Mouse (Mus musculus) bone marrow, adult 2 months (tissue): ENCODE data around the gene Stag2. TPM values are rescaled to one million over a fixed set of nuclear protein-coding genes. Genes with fewer than 3 reads are reported as not detected.

Experiments used
- H3K27ac ChIP-seq: fragments of 200-500 bp; 2 replicates; pipeline ENCODE4 v1.5.1; 2012; ENCODE audit warnings: low read depth, mild to moderate bottlenecking, control low read depth, inconsistent platforms, low read length; ENCODE audit not compliant: control insufficient read depth, poor library complexity, insufficient read depth
- H3K4me1 ChIP-seq: fragments of 200-500 bp; 2 replicates; pipeline ENCODE4 v1.6.1; 2011; ENCODE audit warnings: low read length; ENCODE audit not compliant: control insufficient read depth, insufficient read depth
- H3K4me3 ChIP-seq: fragments of 200-500 bp; replicated peaks from 2 replicates; pipeline ENCODE3; 2011; ENCODE audit warnings: mild to moderate bottlenecking, low read depth, low read length, control low read depth; ENCODE audit not compliant: control insufficient read depth
- CTCF ChIP-seq: fragments of 200-500 bp; IDR thresholded peaks from 2 replicates; pipeline ENCODE4 v1.5.1; 2011; ENCODE audit warnings: low read length, control low read depth; ENCODE audit not compliant: control insufficient read depth, insufficient read depth
- POLR2A ChIP-seq: fragments of 200-500 bp; IDR thresholded peaks from 2 replicates; pipeline ENCODE4 v1.6.1; 2011; ENCODE audit warnings: low read depth, mild to moderate bottlenecking, control low read depth, low read length, borderline replicate concordance; ENCODE audit not compliant: control insufficient read depth
- WGBS: fragments of 180-500 bp; shearing (Covaris S2); methylation state at CpG from one replicate; pipeline ENCODE4 v1.1.7; 2018; 5-methylcytosine and 5-hydroxymethylcytosine counted together
- polyA plus RNA-seq: library from polyadenylated mRNA; stranded (reverse); fragments of >200 nt; gene quantifications from 2 replicates; pipeline ENCODE4 v1.2.4, GENCODE M21; 2011; ENCODE audit warnings: low replicate concordance; ENCODE audit not compliant: missing spikeins, insufficient read depth, insufficient read length

Stag2 gene
- polyA plus RNA-seq, 1 experiment, result 44.4 TPM

DNA sequence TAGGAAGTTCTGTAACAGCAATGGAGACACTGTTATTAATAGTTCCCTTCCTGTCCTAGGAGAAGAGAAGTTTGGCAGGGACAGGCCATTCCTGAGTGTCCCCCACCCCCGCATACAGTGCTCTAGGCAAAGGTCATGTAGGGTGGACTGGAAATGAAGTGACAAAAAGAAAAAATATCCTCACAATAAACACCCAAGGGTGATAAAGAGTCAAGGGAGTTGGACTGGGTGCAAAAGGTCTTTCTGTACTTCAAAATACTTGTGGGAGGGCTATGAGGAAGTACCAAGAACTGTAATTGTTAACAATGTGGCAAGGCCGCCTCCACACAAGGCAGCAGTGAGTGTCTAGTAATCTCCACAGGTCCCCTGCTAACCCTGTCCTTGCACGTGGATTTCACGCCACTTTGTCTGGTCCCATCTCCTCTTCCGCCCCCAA lies 1.1 kb upstream of the Stag2 start:
- no peak for TF ChIP-seq POLR2A
- TF ChIP-seq CTCF, result no peak
- 19% methylated on average over 5 of the region's 5 CpGs for WGBS
- Histone ChIP-seq H3K4me3 (peak overlapping the region; percentile 28), H3K27ac (peak overlapping the region; percentile 70), H3K4me1 (no peaks in the 10 kb centered on the region; the same call in 1 of the 2 replicates)

DNA sequence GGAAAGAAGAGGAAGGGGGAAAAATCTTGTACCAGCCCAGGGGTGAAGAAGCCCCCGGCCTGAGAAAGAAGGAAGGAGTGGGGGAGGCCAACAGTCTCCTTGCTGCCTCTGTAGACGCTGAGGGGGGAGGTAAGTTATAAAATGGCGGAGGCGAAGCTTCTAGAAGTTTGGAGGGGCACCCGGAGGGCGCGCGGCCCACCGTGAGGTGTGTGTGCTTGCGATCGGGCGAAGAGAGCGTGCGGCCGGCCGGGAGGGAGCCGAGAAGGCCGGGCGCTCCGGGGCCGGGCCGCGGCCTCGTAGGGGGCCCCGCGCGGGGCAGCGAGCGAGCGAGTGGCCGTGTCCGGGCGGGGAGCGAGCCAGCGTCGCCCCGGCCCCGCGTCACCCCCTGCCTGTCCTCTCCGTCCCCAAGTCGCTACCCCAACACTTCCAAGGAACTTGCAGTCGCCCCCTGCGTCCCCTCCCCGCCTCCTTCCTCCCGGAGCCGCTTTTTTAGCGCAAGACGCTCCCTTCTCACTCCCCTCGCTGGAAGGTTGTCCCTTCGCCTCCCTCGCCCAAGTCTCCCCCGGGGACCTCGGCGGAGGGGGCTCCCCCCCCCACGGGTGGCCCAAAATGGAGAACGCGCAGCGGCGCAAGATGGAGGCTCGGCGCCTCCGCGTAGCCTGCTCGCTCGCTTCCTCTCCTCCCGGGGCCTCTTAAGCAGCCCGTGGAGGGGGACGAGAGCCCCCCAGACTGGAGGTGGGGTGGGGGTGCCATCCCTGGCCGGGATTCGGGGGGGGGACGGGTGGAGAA lies 634 bp downstream of the Stag2 start:
- H3K27ac ChIP-seq, result peak overlapping the region; percentile 99
- TF ChIP-seq POLR2A, result peak; percentile 56; the same call in 1 of the 2 replicates
- no peak for TF ChIP-seq CTCF
- 18% methylated on average over 52 of the region's 71 CpGs for WGBS
- H3K4me3 ChIP-seq, result peak overlapping the region; percentile 84
- no peaks in the 10 kb centered on the region; the same call in 1 of the 2 replicates for H3K4me1 ChIP-seq

DNA sequence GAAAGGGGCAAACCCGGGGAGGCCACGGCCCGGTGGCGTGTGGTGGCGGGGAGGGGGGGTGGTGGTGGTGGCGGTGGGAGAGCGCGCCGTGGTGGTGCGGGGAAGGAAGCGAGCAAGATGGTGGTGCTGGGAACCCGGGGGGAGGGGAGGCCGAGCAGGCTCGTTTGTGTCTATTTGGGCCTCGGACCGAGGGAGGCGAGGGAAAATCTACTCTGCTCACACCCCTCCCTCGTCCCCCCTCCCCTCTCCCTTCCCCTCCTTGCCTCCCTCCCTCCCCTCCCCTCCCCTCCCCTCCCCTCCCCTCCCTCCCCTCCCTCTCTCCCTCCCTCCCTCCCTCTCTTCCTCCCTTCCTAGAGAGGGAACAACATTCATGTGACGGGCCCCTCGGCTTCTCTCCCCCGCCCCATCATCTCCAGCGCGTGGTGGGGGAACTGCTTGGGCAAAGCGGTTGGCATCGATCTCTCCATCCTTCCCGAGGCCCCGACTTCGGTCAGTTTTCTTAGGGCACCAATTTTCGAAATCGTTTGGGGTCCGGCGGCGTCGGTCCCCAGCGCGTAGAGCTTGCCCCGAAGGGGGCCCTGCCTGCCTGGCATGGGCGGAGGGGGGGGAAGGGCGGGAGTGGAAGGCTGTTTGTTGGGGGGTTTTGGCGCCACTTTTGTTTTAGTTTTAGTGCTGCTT lies 1.4 kb downstream of the Stag2 start:
- Histone ChIP-seq H3K4me3 (peak overlapping the region; percentile 93), H3K27ac (peak overlapping the region; percentile 99), H3K4me1 (no peaks in the 10 kb centered on the region; the same call in 1 of the 2 replicates)
- WGBS, result 4% methylated on average over 24 of the region's 40 CpGs
- no peak for TF ChIP-seq POLR2A

DNA sequence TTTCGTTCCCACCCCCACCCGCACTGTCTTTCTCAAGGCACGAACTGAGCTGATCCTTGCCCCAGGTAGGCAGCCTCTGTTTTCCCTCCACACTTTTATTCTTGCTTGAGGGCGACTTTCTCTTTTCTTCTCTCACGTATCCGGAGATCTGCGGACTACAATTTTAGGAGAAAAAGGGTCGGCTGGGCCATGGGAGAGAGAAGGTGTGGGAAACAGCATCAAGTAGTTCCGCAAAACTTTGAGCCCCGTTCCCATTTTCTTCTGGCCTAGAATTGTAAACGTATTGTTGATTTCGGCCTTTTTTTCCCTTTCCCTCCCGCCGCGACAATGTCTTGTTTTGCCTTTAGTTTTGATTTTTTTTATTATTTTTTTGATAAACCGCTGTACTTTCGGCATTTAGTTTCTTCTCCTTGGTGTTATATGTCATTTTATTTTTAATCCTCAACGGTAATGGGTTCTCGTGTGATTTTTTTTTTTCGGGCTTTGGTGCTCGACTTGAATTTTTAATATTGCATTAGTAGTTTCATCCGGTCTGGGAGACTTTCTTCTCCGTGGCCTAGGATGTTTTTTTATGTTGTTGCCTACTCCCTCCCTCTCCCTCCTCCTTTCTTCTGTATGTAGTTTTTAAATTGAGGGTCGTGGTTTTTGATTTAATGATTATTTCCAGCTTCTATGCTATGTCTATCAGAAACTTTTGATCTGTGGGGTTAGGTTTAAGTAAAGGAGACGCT lies 2.1 kb downstream of the Stag2 start:
- TF ChIP-seq POLR2A, result no peak
- TF ChIP-seq CTCF, result no peak
- WGBS, result 7% methylated on average over 25 of the region's 25 CpGs
- H3K4me3 ChIP-seq, result peak overlapping the region; percentile 93
- H3K4me1 ChIP-seq, result no peaks in the 10 kb centered on the region; the same call in 1 of the 2 replicates
- peak overlapping the region; percentile 93 for H3K27ac ChIP-seq

DNA sequence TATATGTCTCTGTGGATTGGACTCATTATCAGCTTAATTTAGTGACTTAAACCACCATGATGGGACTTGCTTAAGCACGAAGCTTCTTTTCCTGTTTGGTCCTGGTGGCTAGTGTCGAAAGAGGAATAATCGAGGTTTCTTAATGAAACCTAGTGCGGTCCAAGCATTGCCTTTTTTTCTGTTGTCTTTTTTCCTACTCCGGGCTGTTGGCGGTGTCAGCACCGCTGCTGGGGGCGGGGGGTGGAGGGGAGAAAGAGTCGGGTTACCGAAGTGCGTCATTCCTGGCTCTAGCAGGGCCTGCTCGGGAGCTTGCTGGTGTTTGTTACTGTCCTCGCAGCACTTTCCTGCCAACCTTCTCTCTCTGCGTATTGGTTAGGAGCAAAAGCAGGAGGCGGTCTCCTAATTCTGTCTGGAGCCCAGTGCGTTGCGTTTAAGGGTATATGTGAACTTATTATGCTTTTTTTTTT lies 2.8 kb downstream of the Stag2 start:
- H3K4me3 ChIP-seq, result peak overlapping the region; percentile 90
- no peaks in the 10 kb centered on the region; the same call in 1 of the 2 replicates for H3K4me1 ChIP-seq
- 7% methylated on average over 17 of the region's 17 CpGs for WGBS
- peak overlapping the region; percentile 91 for H3K27ac ChIP-seq
- no peak for TF ChIP-seq CTCF
- TF ChIP-seq POLR2A, result 0 out of 2 replicates have a peak, but pooled peaks have one; percentile 31

DNA sequence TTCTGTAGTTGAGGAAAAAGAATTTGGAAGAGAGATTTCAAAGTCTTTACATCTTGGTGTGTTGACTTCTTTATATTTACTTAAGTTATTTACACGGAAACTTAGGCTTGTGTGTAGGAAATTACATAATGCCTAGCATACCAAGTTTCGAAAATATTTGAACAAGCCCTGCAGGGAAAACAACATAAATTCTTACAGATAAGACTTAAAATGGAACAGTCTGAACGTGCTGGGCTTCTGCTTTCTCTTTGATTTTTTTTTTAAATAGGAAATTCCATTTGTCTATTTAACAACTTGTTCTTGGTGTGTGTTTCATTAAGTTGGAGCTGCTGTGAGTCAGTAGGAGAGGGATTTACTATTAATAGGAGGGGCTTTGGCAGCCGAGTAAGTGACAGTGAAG lies 3.9 kb downstream of the Stag2 start:
- Histone ChIP-seq H3K4me1 (no peaks in the 10 kb centered on the region; the same call in 1 of the 2 replicates), H3K27ac (no peak overlapping the region), H3K4me3 (peak overlapping the region; percentile 34)
- 5% methylated on average over 4 of the region's 4 CpGs for WGBS
- no peak for TF ChIP-seq CTCF
- TF ChIP-seq POLR2A, result no peak

DNA sequence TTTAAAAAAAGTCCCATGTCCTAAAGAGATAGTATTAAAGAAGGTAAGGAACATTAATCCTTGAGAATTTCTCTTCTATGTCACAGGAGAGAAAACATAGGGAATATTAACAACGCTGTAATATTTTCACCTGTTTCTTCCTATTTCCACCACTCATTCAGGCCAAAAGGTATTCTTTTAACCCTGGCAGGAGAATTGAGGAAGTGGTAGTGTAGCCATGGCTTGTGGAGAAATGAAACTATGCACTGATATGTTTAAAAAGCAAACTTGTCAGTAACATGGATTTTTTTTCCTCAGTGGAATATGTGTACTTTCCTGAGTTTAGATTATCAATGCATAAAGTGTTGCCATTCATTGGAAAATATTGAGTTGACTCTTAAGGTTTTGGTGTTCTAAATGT lies 16.3 kb downstream of the Stag2 start:
- Histone ChIP-seq H3K4me1 (no peaks in the 10 kb centered on the region; the same call in 1 of the 2 replicates), H3K27ac (no peak overlapping the region), H3K4me3 (no peak overlapping the region)
- WGBS, result 9% methylated on average over 1 of the region's 1 CpGs
- TF ChIP-seq CTCF, result no peak
- no peak for TF ChIP-seq POLR2A
